Mouse (Mus musculus): Measurements from ENCODE around the gene Mical1.

Mical1 gene

DNA sequence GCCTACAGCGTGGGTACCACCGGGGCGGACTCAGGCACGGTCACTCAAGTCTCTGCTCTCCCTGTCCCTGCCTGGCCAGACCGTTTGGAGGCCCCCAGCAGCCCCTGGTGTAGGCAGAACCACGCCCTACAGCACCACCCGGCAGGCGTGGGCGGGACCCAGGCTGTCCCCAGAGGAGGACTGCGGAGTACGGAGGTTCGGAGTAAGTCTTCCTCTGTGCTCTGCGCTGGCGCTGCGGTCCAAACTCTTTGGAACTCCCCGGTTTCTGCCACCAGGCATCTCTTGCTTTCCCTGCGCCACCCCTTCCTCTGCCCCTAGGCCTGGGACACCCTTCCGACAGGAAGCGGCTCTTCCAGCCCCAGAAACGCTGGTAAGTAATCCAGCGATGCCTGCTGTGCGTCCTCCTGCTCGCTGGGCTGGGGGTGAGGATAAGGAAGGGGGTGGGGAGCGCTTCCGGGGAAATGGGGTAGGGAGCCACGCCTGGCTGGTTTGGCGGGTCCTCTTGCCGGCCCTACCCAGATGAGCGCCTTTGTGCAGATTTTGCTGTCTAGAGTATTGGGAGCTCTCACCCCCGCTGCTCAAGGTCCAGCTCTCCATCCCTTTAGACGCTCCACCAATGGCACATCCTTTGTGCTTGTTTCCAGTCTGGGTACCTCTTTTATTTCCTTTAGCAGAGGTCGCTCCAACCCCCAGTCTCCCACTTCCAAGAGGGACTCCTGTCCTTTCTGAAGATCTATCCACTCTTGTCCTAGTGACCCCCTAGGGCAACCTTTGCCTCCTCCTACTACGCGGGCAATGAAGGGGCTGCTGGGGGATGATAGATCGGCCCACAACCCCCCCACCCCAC, at the start of gene Mical1:
TSS of gene Mical1 (plus strand) at position 144 of the 847 bp plus-strand sequence.
- DNase-seq (ENCODE audit: low read depth, low spot score), result peak; percentile 46

DNA sequence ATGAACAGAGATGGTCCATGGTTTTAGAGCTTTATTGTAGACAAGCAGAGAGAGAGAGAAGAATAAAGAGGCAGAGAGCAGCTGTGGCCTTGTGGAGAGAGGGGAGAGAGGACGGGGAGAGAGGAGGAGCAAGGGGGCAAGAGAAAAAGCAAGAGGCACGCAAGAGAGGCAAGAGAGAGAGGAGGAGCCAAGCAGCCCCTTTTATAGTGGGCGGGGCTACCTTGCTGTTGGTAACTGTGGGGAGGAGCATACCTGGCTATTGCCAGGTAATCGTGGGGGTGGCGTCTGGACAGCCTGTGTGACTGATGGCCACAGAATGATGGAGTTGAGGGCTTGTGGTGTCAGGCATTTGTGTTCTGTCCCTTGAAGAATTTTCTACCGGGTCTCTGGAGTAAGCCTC, 49.7 kb upstream of the Mical1 start:
- no peak for DNase-seq (ENCODE audit: low read depth, low spot score)

GRCm38 (mm10) chr10:41434624-41435023, 41.5 kb upstream of the Mical1 start:
- peak; percentile 50 for DNase-seq (ENCODE audit: low read depth, low spot score)

- no peak for DNase-seq (ENCODE audit: low read depth, low spot score)
These were observed 41.0 kb upstream of the Mical1 start for GRCm38 (mm10) chr10:41435141-41435540.

- no peak for DNase-seq (ENCODE audit: low read depth, low spot score)
These were observed 27.9 kb upstream of the Mical1 start for GRCm38 (mm10) chr10:41448216-41448615.

DNA sequence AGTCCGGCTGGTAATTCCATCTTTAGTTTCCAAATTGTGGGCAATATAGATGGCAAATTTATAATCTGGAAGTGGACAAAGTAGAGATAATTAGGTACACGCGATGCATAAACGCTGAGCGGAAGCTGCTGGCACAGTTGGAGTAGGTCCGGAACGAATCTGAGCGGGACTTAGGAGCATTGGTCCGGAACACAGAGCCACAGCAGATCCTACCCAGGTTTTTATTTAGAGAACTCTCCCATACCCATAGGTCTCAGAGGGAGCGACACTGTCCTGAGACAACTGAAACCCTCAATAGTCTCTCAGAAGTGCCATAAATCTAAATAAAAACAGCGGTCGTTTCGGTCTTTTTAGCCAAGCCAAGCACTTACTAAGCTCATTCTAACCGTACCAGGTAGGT, 26.4 kb upstream of the Mical1 start:
- DNase-seq (ENCODE audit: low read depth, low spot score), result peak; percentile 82

DNA sequence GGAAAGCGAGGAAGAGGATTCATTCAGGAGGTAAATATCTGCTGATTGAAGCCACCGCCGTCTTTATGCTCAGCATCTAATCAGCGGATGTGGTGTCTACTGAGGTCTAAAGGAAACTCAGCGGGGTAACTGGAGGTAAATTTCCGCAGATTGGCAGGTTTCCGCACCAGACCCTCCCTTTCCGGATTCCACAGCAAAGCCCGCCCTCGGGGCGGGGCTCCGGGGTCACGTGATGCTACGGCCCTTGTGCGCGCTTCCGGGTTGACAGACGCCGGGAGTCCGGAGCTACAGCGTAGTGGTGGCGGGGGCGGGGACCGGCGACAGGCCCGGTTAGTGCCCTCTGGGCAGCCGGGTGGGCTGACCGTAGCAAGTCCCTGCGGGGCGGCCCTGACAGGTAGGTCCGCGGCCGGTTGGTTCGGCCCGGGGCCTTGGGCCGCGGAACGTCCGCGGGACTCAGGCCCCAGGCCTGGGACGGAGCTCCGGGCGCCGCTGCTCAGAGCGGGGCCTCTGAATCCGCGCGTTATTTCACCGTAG, 25.9 kb upstream of the Mical1 start, which contains the start of gene Zbtb24:
TSS of gene Zbtb24 (plus strand) at position 247 of the 534 bp plus-strand sequence.
- peak; percentile 98 for DNase-seq (ENCODE audit: low read depth, low spot score)

DNA sequence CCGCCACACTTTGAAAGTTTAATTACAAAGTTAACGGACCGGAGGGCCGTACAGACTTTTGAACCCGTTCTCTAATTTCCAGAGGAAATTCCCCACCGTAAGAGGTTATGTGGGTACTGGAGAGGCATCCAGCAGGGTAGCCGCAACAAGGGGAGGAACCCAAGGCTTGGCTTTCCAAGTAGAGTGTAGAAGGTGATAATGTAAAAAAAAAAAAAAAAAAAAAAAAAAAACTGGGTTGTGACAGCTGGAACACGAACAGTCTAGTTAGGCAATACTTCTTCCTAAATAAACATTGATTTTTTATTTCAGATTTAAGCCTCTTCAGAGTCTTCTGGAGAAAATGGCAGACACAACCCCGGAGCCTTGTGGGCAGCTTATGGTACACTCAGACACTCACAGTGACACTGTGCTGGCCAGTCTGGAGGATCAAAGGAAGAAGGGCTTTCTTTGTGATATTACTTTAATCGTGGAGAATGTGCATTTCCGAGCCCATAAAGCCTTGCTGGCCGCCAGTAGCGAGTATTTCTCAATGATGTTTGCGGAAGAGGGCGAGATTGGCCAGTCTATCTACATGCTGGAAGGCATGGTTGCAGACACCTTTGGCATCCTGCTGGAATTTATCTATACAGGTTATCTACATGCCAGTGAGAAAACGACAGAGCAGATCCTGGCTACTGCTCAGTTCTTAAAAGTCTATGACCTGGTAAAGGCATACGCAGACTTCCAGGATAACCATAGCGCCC, 25.2 kb upstream of the Mical1 start:
- no peak for DNase-seq (ENCODE audit: low read depth, low spot score)

- DNase-seq (ENCODE audit: low read depth, low spot score), result no peak
These were observed 24.5 kb upstream of the Mical1 start for GRCm38 (mm10) chr10:41451656-41452055.

DNA sequence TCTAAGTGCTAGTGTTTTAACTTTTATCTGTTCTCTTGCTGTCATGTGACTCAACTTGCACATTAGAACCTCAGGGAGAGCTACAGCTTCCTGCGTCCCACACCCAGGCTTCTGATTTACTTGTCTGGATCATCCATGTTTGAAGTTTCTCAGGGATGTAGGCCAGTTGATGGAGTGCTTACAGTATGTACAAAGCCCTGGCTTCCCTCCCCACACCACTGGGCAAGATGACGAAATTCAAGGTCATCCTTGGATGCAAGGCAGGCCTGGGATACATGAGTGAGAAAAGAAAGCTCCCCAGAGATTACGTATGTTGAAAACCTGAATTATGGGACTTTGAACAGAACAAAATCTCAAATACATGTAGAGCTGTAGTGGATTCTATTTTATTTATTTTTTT, 23.3 kb upstream of the Mical1 start:
- DNase-seq (ENCODE audit: low read depth, low spot score), result no peak

DNA sequence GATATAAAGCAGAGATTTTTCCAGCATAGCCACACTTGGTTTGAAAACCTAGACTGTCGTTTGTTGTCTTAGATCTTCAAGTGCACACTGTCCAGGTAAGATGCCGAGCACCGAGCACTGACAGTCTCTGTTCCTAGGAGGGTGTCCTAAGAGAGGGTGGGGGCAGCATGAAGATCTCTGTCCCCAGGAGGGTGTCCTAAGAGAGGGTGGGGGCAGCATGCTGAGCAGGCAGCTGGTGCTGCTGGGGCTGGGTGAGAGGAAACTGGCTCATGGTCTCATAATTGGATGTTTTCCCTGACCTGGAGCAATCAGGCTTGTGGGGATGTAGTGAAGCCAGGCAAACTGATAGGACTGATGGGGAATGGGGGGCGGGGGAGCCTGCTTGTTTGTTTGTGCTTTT, 16.1 kb upstream of the Mical1 start:
- no peak for DNase-seq (ENCODE audit: low read depth, low spot score)

- DNase-seq (ENCODE audit: low read depth, low spot score), result no peak
These were observed 15.6 kb upstream of the Mical1 start for GRCm38 (mm10) chr10:41460501-41460900.

DNA sequence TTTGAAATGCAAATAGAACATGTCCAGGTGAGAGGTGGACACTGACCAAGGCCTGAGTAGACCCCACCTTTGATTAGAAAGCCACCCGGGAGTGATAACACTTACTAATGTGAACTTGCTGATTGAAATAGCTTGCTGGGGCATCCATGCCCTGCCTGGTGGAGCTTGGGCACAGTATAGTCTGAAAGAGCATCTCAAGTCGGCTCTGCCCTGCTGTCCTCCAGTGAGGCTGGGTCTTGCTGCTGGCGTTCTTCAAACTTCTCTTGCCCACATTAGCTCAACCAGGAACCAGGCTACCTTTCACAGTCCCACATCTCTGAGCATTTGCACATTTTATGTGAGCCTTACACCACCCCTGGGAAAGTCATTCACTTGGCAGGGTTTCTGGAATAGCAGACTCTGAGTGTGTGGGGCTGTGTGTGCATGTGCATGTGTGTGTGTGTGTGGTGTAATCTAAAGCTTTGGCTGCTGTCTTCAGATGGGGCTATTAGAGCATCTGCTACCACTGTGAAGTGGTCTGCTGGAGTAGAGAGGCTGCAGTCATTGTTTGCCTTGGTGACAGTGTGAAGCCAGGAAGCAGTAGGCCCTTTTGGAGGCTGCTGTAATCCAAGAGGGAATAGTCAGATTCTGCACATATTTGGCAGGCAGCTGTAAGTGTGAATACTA, 14.9 kb upstream of the Mical1 start:
- DNase-seq (ENCODE audit: low read depth, low spot score), result peak; percentile 63

GRCm38 (mm10) chr10:41464401-41464955, 11.6 kb upstream of the Mical1 start:
- peak; percentile 46 for DNase-seq (ENCODE audit: low read depth, low spot score)

DNA sequence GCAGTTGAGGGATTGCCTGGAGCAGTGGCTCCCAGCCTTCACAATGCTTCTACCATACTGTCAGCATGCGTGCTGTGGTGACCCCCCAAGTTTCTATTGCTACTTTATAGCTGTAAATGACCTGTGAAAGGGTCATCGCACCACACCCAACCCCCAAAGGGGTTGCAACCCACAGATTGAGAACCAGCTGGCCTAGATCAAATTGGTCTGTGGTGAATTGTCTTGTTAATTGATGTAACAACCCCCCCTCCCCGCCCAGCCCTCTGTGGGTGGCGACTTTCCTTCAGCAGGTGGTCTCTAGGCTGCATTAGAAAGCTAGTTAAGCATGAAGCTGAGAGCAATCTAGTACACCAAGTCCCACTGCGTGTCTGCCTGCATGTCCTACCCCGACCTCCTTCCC, 8.8 kb upstream of the Mical1 start:
- DNase-seq (ENCODE audit: low read depth, low spot score), result no peak

DNA sequence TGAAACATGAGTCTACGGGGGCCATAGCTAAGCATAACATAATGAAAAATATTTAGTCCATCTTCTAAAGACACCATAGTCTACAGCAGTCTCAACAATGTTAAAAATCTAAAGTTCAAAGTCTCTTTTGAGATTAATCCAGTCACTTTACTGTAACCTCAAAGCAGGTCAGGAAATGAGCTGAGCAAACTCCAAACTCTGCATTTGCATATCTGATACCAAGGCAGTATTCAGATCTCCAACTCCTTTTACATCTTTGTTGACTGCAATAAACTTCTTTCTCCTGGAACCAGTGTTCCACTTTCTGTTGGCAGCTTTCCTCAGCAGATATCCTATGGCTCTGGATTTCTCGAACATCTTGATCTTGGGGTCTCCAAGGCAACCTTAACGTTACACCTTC, 5.4 kb upstream of the Mical1 start:
- DNase-seq (ENCODE audit: low read depth, low spot score), result no peak

GRCm38 (mm10) chr10:41472534-41472933, 3.6 kb upstream of the Mical1 start:
- no peak for DNase-seq (ENCODE audit: low read depth, low spot score)

DNA sequence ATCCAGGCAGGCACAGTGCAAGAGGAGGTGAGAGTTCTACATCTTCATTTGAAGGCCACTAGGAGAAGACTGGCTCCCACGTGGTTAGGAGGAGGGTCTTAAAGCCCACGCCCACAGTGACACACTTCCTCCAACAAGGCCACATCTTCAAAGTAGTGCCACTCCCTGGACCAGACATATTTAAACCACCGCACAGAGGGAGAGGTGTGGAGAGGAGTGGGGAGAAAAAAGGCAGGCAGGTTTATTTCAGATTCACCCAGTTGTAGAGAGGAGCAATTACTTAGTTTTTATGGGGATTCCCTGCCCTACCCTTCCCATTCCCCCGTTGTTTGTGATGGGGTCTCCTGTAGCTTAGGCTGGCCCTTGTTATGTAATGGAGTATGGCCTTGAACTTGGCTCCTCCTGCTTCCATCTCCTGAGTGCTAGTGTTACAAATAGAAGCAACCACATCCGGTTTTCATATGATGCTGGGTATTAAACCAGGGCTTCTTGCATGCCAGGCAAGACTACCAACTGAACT, 3.1 kb upstream of the Mical1 start:
- DNase-seq (ENCODE audit: low read depth, low spot score), result no peak

- no peak for DNase-seq (ENCODE audit: low read depth, low spot score)
These were observed 2.2 kb upstream of the Mical1 start for GRCm38 (mm10) chr10:41473782-41474468.

DNA sequence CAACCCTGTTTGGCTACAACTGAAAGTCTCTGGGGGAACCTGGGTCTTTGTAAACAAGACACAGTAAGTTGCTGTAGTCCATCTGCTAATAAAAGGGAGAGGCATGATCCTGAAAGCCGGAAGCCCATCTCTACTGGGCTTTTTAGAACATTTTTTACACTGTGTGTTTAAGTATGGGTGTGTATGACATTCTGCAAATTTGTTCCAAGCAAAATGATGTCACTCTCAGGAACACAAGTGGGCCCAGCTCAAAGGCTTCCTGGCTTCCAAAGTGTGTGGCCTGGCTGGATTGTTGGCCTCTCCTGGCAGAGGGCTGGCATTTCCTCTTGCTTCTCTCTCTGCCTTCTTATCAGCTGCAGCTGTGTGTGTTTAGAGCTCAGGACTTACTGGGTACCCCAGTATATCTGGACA, 1.1 kb upstream of the Mical1 start:
- DNase-seq (ENCODE audit: low read depth, low spot score), result no peak

- DNase-seq (ENCODE audit: low read depth, low spot score), result no peak
These were observed 834 bp downstream of the Mical1 start for GRCm38 (mm10) chr10:41477018-41477277.

Data from brain, adult 2 months (tissue).